Mouse (Mus musculus): ENCODE results near the gene Cdv3.

GRCm38 (mm10) chr9:103364601-103365289 lies 895 bp downstream of the Cdv3 start:
- no peak for TF ChIP-seq POLR2A (IDR thresholded peaks at IDR 0.05; ENCODE audit: insufficient read depth, low read depth, low read length)
- TF ChIP-seq CTCF (IDR thresholded peaks at IDR 0.05): no peak

Data from heart, adult 2 months (tissue).